ENCODE assay signal across 18 mouse cellular contexts in genomic region chr11:82929633-82929950, GRCm38 (mm10). TPM values are rescaled to one million over a fixed set of nuclear protein-coding genes. Genes with fewer than 3 reads are reported as not detected.
DNase-seq lines count a peak whose midpoint lies in the region; ATAC-seq and TF ChIP-seq lines count a peak whose summit lies in the region.
"Had no signal": no experiment of that assay in that cellular context is flagged by ENCODE, and none has a peak within 500 bp of the region (broad histone marks: within the 10 kb centered on the region; RNA-seq: fewer than 3 reads in every experiment).

No protein-coding gene starts in this region.

- DNase-seq in forebrain, postnatal 0 days = peak; percentile 16
- no peak for DNase-seq in forebrain, embryonic 11.5 days (ENCODE audit: low spot score)
- peak; percentile 76 for DNase-seq in liver, adult 2 months (ENCODE audit: extremely low read depth, low read depth, low spot score)
- no peak for DNase-seq in liver, postnatal 0 days
- DNase-seq in hindbrain, postnatal 0 days (ENCODE audit: low spot score) = no peak
- no peak for DNase-seq in left cerebral cortex, adult 2 months (ENCODE audit: extremely low spot score in 1 of 2, low spot score in 2 of 2)
- DNase-seq: adrenal gland, postnatal 36 days; cerebellum, adult 11 months; cerebellum, postnatal 36 days; kidney, adult 8-10 months; lung, adult 2 months; spleen, adult 18-20 months; thymus, postnatal 25 days had no signal

- H3K9me3 ChIP-seq in forebrain, postnatal 0 days (ENCODE audit: low read length) = no peaks in the 10 kb centered on the region
- H3K9me3 ChIP-seq in forebrain, embryonic 11.5 days (ENCODE audit: control insufficient read depth, low read length) = no peaks in the 10 kb centered on the region
- H3K9me3 ChIP-seq in liver, postnatal 0 days (ENCODE audit: low read length) = no peaks in the 10 kb centered on the region
- H3K9me3 ChIP-seq in hindbrain, postnatal 0 days (ENCODE audit: low read length) = no peaks in the 10 kb centered on the region
- no peaks in the 10 kb centered on the region for H3K9me3 ChIP-seq in neural tube, embryonic 15.5 days (replicated peaks)
- H3K9me3 ChIP-seq: embryonic facial prominence, embryonic 13.5 days had no signal

- no peaks in the 10 kb centered on the region for H3K4me1 ChIP-seq in forebrain, postnatal 0 days (ENCODE audit: insufficient read depth)
- no peaks in the 10 kb centered on the region; the same call in 1 of the 2 replicates for H3K4me1 ChIP-seq in forebrain, embryonic 11.5 days (replicated peaks; ENCODE audit: control insufficient read depth, insufficient read depth, low read length)
- peaks cover 8% of the 10 kb centered on the region for H3K4me1 ChIP-seq in liver, adult 2 months (ENCODE audit: control insufficient read depth, insufficient read depth, low read length)
- H3K4me1 ChIP-seq in liver, postnatal 0 days (ENCODE audit: insufficient read depth) = peaks cover 2% of the 10 kb centered on the region; the same call in 1 of the 2 replicates
- H3K4me1 ChIP-seq in hindbrain, postnatal 0 days (ENCODE audit: insufficient read depth, low read length) = no peaks in the 10 kb centered on the region
- peaks cover 23% of the 10 kb centered on the region for H3K4me1 ChIP-seq in neural tube, embryonic 15.5 days

- intact Hi-C loops in left cerebral cortex, adult 2 months (cut with DNase I) = no loop called here

- TF ChIP-seq EP300 in liver, postnatal 0 days (IDR thresholded peaks at IDR 0.05; ENCODE audit: low read depth) = no peak

- 0 out of 2 replicates have a peak overlapping the region, but pooled peaks have one; percentile 98 for H3K4me2 ChIP-seq in forebrain, postnatal 0 days (ENCODE audit: low read depth)
- no peak overlapping the region for H3K4me2 ChIP-seq in forebrain, embryonic 11.5 days (ENCODE audit: low read depth, low read length, severe bottlenecking)
- no peak overlapping the region for H3K4me2 ChIP-seq in liver, postnatal 0 days (ENCODE audit: low read depth, low read length)
- H3K4me2 ChIP-seq in hindbrain, postnatal 0 days (ENCODE audit: low read depth, low read length) = peak overlapping the region; percentile 81
- peak overlapping the region; percentile 98 for H3K4me2 ChIP-seq in neural tube, embryonic 15.5 days

- no peaks in the 10 kb centered on the region for H3K36me3 ChIP-seq in forebrain, postnatal 0 days (ENCODE audit: insufficient read depth)
- no peaks in the 10 kb centered on the region for H3K36me3 ChIP-seq in forebrain, embryonic 11.5 days (ENCODE audit: control insufficient read depth, insufficient read depth, low read length)
- H3K36me3 ChIP-seq in liver, adult 2 months (ENCODE audit: control insufficient read depth, insufficient read depth, low read length) = no peaks in the 10 kb centered on the region
- no peaks in the 10 kb centered on the region for H3K36me3 ChIP-seq in liver, postnatal 0 days (replicated peaks; ENCODE audit: insufficient read depth, low read length)
- H3K36me3 ChIP-seq in hindbrain, postnatal 0 days (ENCODE audit: insufficient read depth, low read length) = no peaks in the 10 kb centered on the region
- H3K36me3 ChIP-seq in neural tube, embryonic 15.5 days = no peaks in the 10 kb centered on the region
- H3K36me3 ChIP-seq: embryonic facial prominence, embryonic 13.5 days had no signal

- peaks cover 27% of the 10 kb centered on the region for H3K27me3 ChIP-seq in forebrain, postnatal 0 days (ENCODE audit: insufficient read depth, low read length)
- H3K27me3 ChIP-seq in forebrain, embryonic 11.5 days (ENCODE audit: control insufficient read depth, insufficient read depth, low read length) = peaks cover 42% of the 10 kb centered on the region
- H3K27me3 ChIP-seq in liver, adult 2 months (ENCODE audit: control insufficient read depth, insufficient read depth, low read length) = peaks cover 9% of the 10 kb centered on the region
- peaks cover 56% of the 10 kb centered on the region for H3K27me3 ChIP-seq in liver, postnatal 0 days (ENCODE audit: insufficient read depth, low read length)
- peaks cover 24% of the 10 kb centered on the region for H3K27me3 ChIP-seq in hindbrain, postnatal 0 days (ENCODE audit: insufficient read depth, low read length)
- peaks cover 56% of the 10 kb centered on the region for H3K27me3 ChIP-seq in neural tube, embryonic 15.5 days (replicated peaks)

- H3K27ac ChIP-seq in forebrain, postnatal 0 days (ENCODE audit: low read depth, low read length) = no peak overlapping the region
- H3K27ac ChIP-seq in forebrain, embryonic 11.5 days (ENCODE audit: low read depth, low read length) = no peak overlapping the region
- no peak overlapping the region for H3K27ac ChIP-seq in liver, adult 2 months (replicated peaks; ENCODE audit: insufficient read depth, low read depth, low read length)
- H3K27ac ChIP-seq in liver, postnatal 0 days (ENCODE audit: low read depth) = no peak overlapping the region
- H3K27ac ChIP-seq in hindbrain, postnatal 0 days = no peak overlapping the region
- H3K27ac ChIP-seq in neural tube, embryonic 15.5 days (replicated peaks) = no peak overlapping the region
- no peak overlapping the region for H3K27ac ChIP-seq in left cerebral cortex, adult 2 months
- H3K27ac ChIP-seq: embryonic facial prominence, embryonic 13.5 days had no signal

- TF ChIP-seq CTCF in forebrain, postnatal 0 days (IDR thresholded peaks at IDR 0.05; ENCODE audit: low read depth) = no peak
- no peak for TF ChIP-seq CTCF in liver, adult 2 months (IDR thresholded peaks at IDR 0.05; ENCODE audit: low read depth, low read length)
- TF ChIP-seq CTCF in liver, postnatal 0 days (IDR thresholded peaks at IDR 0.05; ENCODE audit: low read depth) = no peak
- TF ChIP-seq CTCF in hindbrain, postnatal 0 days (IDR thresholded peaks at IDR 0.05; ENCODE audit: low read depth) = no peak
- no peak for TF ChIP-seq CTCF in left cerebral cortex, adult 2 months (IDR thresholded peaks at IDR 0.05)

- no peaks in the 10 kb centered on the region for H3K79me2 ChIP-seq in liver, adult 2 months (ENCODE audit: control insufficient read depth, insufficient read depth, low read length)

- WGBS in forebrain, postnatal 0 days = 45% methylated on average over 3 of the region's 3 CpGs
- WGBS in forebrain, embryonic 11.5 days = 48% methylated on average over 3 of the region's 3 CpGs
- WGBS in liver, adult 2 months = 23% methylated on average over 3 of the region's 3 CpGs
- 36% methylated on average over 3 of the region's 3 CpGs for WGBS in liver, postnatal 0 days (ENCODE audit: insufficient replicate concordance)
- 54% methylated on average over 3 of the region's 3 CpGs for WGBS in hindbrain, postnatal 0 days
- WGBS in neural tube, embryonic 15.5 days = 60% methylated on average over 3 of the region's 3 CpGs

- peak overlapping the region; percentile 46; the same call in 1 of the 2 replicates for H3K4me3 ChIP-seq in forebrain, postnatal 0 days (ENCODE audit: low read depth, low read length)
- H3K4me3 ChIP-seq in forebrain, embryonic 11.5 days (ENCODE audit: low read depth, low read length) = no peak overlapping the region
- no peak overlapping the region for H3K4me3 ChIP-seq in liver, adult 2 months (ENCODE audit: insufficient read depth, low read depth, low read length)
- no peak overlapping the region for H3K4me3 ChIP-seq in liver, postnatal 0 days (ENCODE audit: low read depth, low read length)
- 0 out of 2 replicates have a peak overlapping the region, but pooled peaks have one; percentile 52 for H3K4me3 ChIP-seq in hindbrain, postnatal 0 days (ENCODE audit: low read length)
- no peak overlapping the region for H3K4me3 ChIP-seq in neural tube, embryonic 15.5 days (replicated peaks)
- no peak overlapping the region for H3K4me3 ChIP-seq in left cerebral cortex, adult 2 months

- ATAC-seq in forebrain, postnatal 0 days = no peak
- no peak for ATAC-seq in forebrain, embryonic 11.5 days (replicated peaks; ENCODE audit: low FRiP score)
- no peak for ATAC-seq in liver, postnatal 0 days
- no peak for ATAC-seq in hindbrain, postnatal 0 days
- ATAC-seq in neural tube, embryonic 15.5 days (ENCODE audit: low FRiP score) = no peak

- no peak for TF ChIP-seq POLR2A in liver, adult 2 months (IDR thresholded peaks at IDR 0.05; ENCODE audit: extremely low read depth, insufficient read depth, low read length)

- no peak overlapping the region for H3K9ac ChIP-seq in forebrain, postnatal 0 days
- H3K9ac ChIP-seq in forebrain, embryonic 11.5 days (ENCODE audit: low read length) = no peak overlapping the region
- H3K9ac ChIP-seq in liver, adult 2 months (ENCODE audit: low read depth, low read length) = no peak overlapping the region
- H3K9ac ChIP-seq in liver, postnatal 0 days (replicated peaks) = no peak overlapping the region
- H3K9ac ChIP-seq in hindbrain, postnatal 0 days (replicated peaks; ENCODE audit: low read length) = no peak overlapping the region
- H3K9ac ChIP-seq in neural tube, embryonic 15.5 days (replicated peaks) = no peak overlapping the region

RNA-seq across cellular contexts. Expression of gene Unc45b, which starts 19.2 kb away (rescaled TPM):
- 1.4 and 3.0 TPM in 2 replicates for total RNA-seq in forebrain, postnatal 0 days (2014; rRNA removed)
- polyA plus RNA-seq in forebrain, postnatal 0 days (2015; fragmentation: Nextera tagmentation; extraction: Ambion mirVana) = 2.2 and 2.4 TPM in 2 replicates
- polyA plus RNA-seq in forebrain, embryonic 11.5 days (2014; fragmentation: Nextera tagmentation; extraction: Ambion mirVana) = 0.20 and 0.41 TPM in 2 replicates
- 0.46 and 0.81 TPM in 2 replicates for total RNA-seq in liver, adult 2 months (2014; rRNA removed)
- 0.32 TPM in 2 replicates for polyA plus RNA-seq in liver, adult 2 months (2012; rRNA removed)
- polyA plus RNA-seq in liver, postnatal 0 days (2015; fragmentation: Nextera tagmentation; extraction: Ambion mirVana) = 1.6 TPM in 2 replicates
- total RNA-seq in hindbrain, postnatal 0 days (2014; rRNA removed) = 0.42 and 4.5 TPM in 2 replicates
- polyA plus RNA-seq in hindbrain, postnatal 0 days (2015; fragmentation: Nextera tagmentation; extraction: Ambion mirVana) = 2.4 and 3.4 TPM in 2 replicates
- 2.1 and 2.6 TPM in 2 replicates for polyA plus RNA-seq in neural tube, embryonic 15.5 days (2015; fragmentation: Nextera tagmentation; extraction: Ambion mirVana)
- total RNA-seq in left cerebral cortex, adult 2 months (2021) = 1 to 10 TPM; 1.3 to 2.0 TPM
- total RNA-seq: neutrophil, adult 5-6 weeks had no signal

RNA-seq across cellular contexts. Expression of gene Nle1, which starts 21.4 kb away (rescaled TPM):
- 31.5 and 34.9 TPM in 2 replicates for total RNA-seq in forebrain, postnatal 0 days (2014; rRNA removed)
- 26.4 and 27.2 TPM in 2 replicates for polyA plus RNA-seq in forebrain, postnatal 0 days (2015; fragmentation: Nextera tagmentation; extraction: Ambion mirVana)
- polyA plus RNA-seq in forebrain, embryonic 11.5 days (2014; fragmentation: Nextera tagmentation; extraction: Ambion mirVana) = 31.9 and 34.8 TPM in 2 replicates
- total RNA-seq in liver, adult 2 months (2014; rRNA removed) = 2.3 and 2.6 TPM in 2 replicates
- 11.0 and 15.6 TPM in 2 replicates for polyA plus RNA-seq in liver, adult 2 months (2012; rRNA removed)
- 9.1 and 9.2 TPM in 2 replicates for polyA plus RNA-seq in liver, postnatal 0 days (2015; fragmentation: Nextera tagmentation; extraction: Ambion mirVana)
- 23.5 and 34.2 TPM in 2 replicates for total RNA-seq in hindbrain, postnatal 0 days (2014; rRNA removed)
- 26.0 and 27.2 TPM in 2 replicates for polyA plus RNA-seq in hindbrain, postnatal 0 days (2015; fragmentation: Nextera tagmentation; extraction: Ambion mirVana)
- 35.9 and 37.5 TPM in 2 replicates for polyA plus RNA-seq in neural tube, embryonic 15.5 days (2015; fragmentation: Nextera tagmentation; extraction: Ambion mirVana)
- 10 to 100 TPM; 41.0 to 45.8 TPM for total RNA-seq in left cerebral cortex, adult 2 months (2021)

RNA-seq across cellular contexts. Expression of gene Slfn5, which starts 21.6 kb away (rescaled TPM):
- total RNA-seq in forebrain, postnatal 0 days (2014; rRNA removed) = 2.6 and 5.4 TPM in 2 replicates
- 1.5 and 2.4 TPM in 2 replicates for polyA plus RNA-seq in forebrain, postnatal 0 days (2015; fragmentation: Nextera tagmentation; extraction: Ambion mirVana)
- 0.28 and 0.40 TPM in 2 replicates for polyA plus RNA-seq in forebrain, embryonic 11.5 days (2014; fragmentation: Nextera tagmentation; extraction: Ambion mirVana)
- 9.5 and 12.0 TPM in 2 replicates for total RNA-seq in liver, adult 2 months (2014; rRNA removed)
- polyA plus RNA-seq in liver, adult 2 months (2012; rRNA removed) = 0.83 and 1.3 TPM in 2 replicates
- 4.5 and 5.1 TPM in 2 replicates for polyA plus RNA-seq in liver, postnatal 0 days (2015; fragmentation: Nextera tagmentation; extraction: Ambion mirVana)
- 1.8 and 2.2 TPM in 2 replicates for total RNA-seq in hindbrain, postnatal 0 days (2014; rRNA removed)
- 2.1 and 2.4 TPM in 2 replicates for polyA plus RNA-seq in hindbrain, postnatal 0 days (2015; fragmentation: Nextera tagmentation; extraction: Ambion mirVana)
- polyA plus RNA-seq in neural tube, embryonic 15.5 days (2015; fragmentation: Nextera tagmentation; extraction: Ambion mirVana) = 1.9 and 2.1 TPM in 2 replicates
- 1 to 10 TPM; 2.7 to 5.5 TPM for total RNA-seq in left cerebral cortex, adult 2 months (2021)

RNA-seq across cellular contexts. Expression of gene Fndc8, which starts 37.7 kb away (rescaled TPM):
- total RNA-seq in forebrain, postnatal 0 days (2014; rRNA removed) = not detected in 2 replicates
- polyA plus RNA-seq in forebrain, postnatal 0 days (2015; fragmentation: Nextera tagmentation; extraction: Ambion mirVana) = 0.06 and 0.29 TPM in 2 replicates
- 0.44 and 0.48 TPM in 2 replicates for polyA plus RNA-seq in forebrain, embryonic 11.5 days (2014; fragmentation: Nextera tagmentation; extraction: Ambion mirVana)
- total RNA-seq in liver, adult 2 months (2014; rRNA removed) = 0.20 TPM in 1 of 2 replicates, not detected in the other
- not detected in 2 replicates for polyA plus RNA-seq in liver, adult 2 months (2012; rRNA removed)
- 0.28 and 0.30 TPM in 2 replicates for polyA plus RNA-seq in liver, postnatal 0 days (2015; fragmentation: Nextera tagmentation; extraction: Ambion mirVana)
- total RNA-seq in hindbrain, postnatal 0 days (2014; rRNA removed) = not detected in 2 replicates
- polyA plus RNA-seq in hindbrain, postnatal 0 days (2015; fragmentation: Nextera tagmentation; extraction: Ambion mirVana) = 0.13 TPM in 1 of 2 replicates, not detected in the other
- 0.67 and 0.93 TPM in 2 replicates for polyA plus RNA-seq in neural tube, embryonic 15.5 days (2015; fragmentation: Nextera tagmentation; extraction: Ambion mirVana)
- not detected for total RNA-seq in left cerebral cortex, adult 2 months (2021)
- total RNA-seq: adrenal gland, postnatal 36 days; heart, postnatal 14 days; layer of hippocampus, adult 18-20 months; neutrophil, adult 5-6 weeks had no signal

RNA-seq across cellular contexts. Expression of gene Rad51d, which starts 39.2 kb away (rescaled TPM):
- 8.6 and 9.5 TPM in 2 replicates for total RNA-seq in forebrain, postnatal 0 days (2014; rRNA removed)
- 13.4 and 14.0 TPM in 2 replicates for polyA plus RNA-seq in forebrain, postnatal 0 days (2015; fragmentation: Nextera tagmentation; extraction: Ambion mirVana)
- 15.6 and 17.4 TPM in 2 replicates for polyA plus RNA-seq in forebrain, embryonic 11.5 days (2014; fragmentation: Nextera tagmentation; extraction: Ambion mirVana)
- total RNA-seq in liver, adult 2 months (2014; rRNA removed) = 4.0 and 5.0 TPM in 2 replicates
- 8.1 and 9.0 TPM in 2 replicates for polyA plus RNA-seq in liver, adult 2 months (2012; rRNA removed)
- polyA plus RNA-seq in liver, postnatal 0 days (2015; fragmentation: Nextera tagmentation; extraction: Ambion mirVana) = 3.4 and 4.4 TPM in 2 replicates
- 8.9 and 11.4 TPM in 2 replicates for total RNA-seq in hindbrain, postnatal 0 days (2014; rRNA removed)
- polyA plus RNA-seq in hindbrain, postnatal 0 days (2015; fragmentation: Nextera tagmentation; extraction: Ambion mirVana) = 9.7 TPM in 2 replicates
- polyA plus RNA-seq in neural tube, embryonic 15.5 days (2015; fragmentation: Nextera tagmentation; extraction: Ambion mirVana) = 10.9 and 11.3 TPM in 2 replicates
- total RNA-seq in left cerebral cortex, adult 2 months (2021) = 10 to 100 TPM; 16.9 to 19.8 TPM

Comparison
In these comparisons a context has a peak if more than half of its experiments do, and no peak if none do; other contexts are left out.
1. DNase-seq: peak in forebrain, postnatal 0 days (single experiment) and liver, adult 2 months (single experiment); none in forebrain, embryonic 11.5 days (single experiment), liver, postnatal 0 days (single experiment), hindbrain, postnatal 0 days (single experiment) and left cerebral cortex, adult 2 months (0 of 2).
2. H3K4me2 ChIP-seq: peak in forebrain, postnatal 0 days (single experiment), hindbrain, postnatal 0 days (single experiment) and neural tube, embryonic 15.5 days (single experiment); none in forebrain, embryonic 11.5 days (single experiment) and liver, postnatal 0 days (single experiment).
3. H3K4me3 ChIP-seq: peak in forebrain, postnatal 0 days (single experiment) and hindbrain, postnatal 0 days (single experiment); none in forebrain, embryonic 11.5 days (single experiment), liver, adult 2 months (single experiment), liver, postnatal 0 days (single experiment), neural tube, embryonic 15.5 days (single experiment) and left cerebral cortex, adult 2 months (single experiment).